Mouse (Mus musculus) embryonic fibroblast, embryonic 13.5 days (primary cell): ENCODE results near the gene Slc29a4.

ENCODE experiments used
- CTCF ChIP-seq: IDR thresholded peaks from 2 replicates; pipeline ENCODE4 v1.5.1; 2011; ENCODE audit warnings: mild to moderate bottlenecking, control low read depth, low read length, moderate library complexity, borderline replicate concordance; ENCODE audit not compliant: insufficient read depth
- POLR2A ChIP-seq: IDR thresholded peaks from 2 replicates; pipeline ENCODE4 v1.6.1; 2011; ENCODE audit warnings: low read depth, mild to moderate bottlenecking, control low read depth, low read length, moderate library complexity

- TF ChIP-seq CTCF (no peak), POLR2A (no peak)
Measured at GRCm38 (mm10) chr5:142694627-142695340, 2.5 kb downstream of the Slc29a4 start.
